Mouse (Mus musculus) fat pad, adult 2 months (tissue): ENCODE measurements around the gene Havcr1.
"Not testable (repeated sequence)": the region's sequence is repeated elsewhere in the genome, so short reads cannot be mapped to it uniquely, and the experiment has no call there.

ENCODE experiments used
- DNase-seq: peaks from one replicate; pipeline ENCODE4 v3.0.0-alpha.2; 2011; ENCODE audit warnings: low read depth, low spot score; ENCODE audit errors: extremely low read depth

The Havcr1 gene

GRCm38 (mm10) chr11:46735076-46735475, at the start of gene Havcr1:
Havcr1 (plus strand) TSS chr11:46735080.
- not testable (repeated sequence) for DNase-seq

GRCm38 (mm10) chr11:46690136-46690535, 44.7 kb upstream of the Havcr1 start:
- no peak for DNase-seq

- DNase-seq = not testable (repeated sequence)
Observed at GRCm38 (mm10) chr11:46695849-46696248, 39.0 kb upstream of the Havcr1 start.

- DNase-seq = no peak
Observed at GRCm38 (mm10) chr11:46697433-46698277, 37.2 kb upstream of the Havcr1 start.

GRCm38 (mm10) chr11:46698278-46698655, 36.6 kb upstream of the Havcr1 start:
- DNase-seq = no peak

- no peak for DNase-seq
Observed at GRCm38 (mm10) chr11:46698830-46699229, 36.0 kb upstream of the Havcr1 start.

- no peak for DNase-seq
Observed at GRCm38 (mm10) chr11:46706664-46707356, 28.1 kb upstream of the Havcr1 start, which contains the start of gene Timd2. Timd2 (minus strand) TSS chr11:46707061.

- DNase-seq = no peak
Observed at GRCm38 (mm10) chr11:46731541-46732070, 3.3 kb upstream of the Havcr1 start.

- no peak for DNase-seq
Observed at GRCm38 (mm10) chr11:46733242-46733789, 1.6 kb upstream of the Havcr1 start.

GRCm38 (mm10) chr11:46734617-46735016, 263 bp upstream of the Havcr1 start:
- no peak for DNase-seq

GRCm38 (mm10) chr11:46739501-46739900, 4.6 kb downstream of the Havcr1 start:
- no peak for DNase-seq

- no peak for DNase-seq
Observed at GRCm38 (mm10) chr11:46740886-46741285, 6.0 kb downstream of the Havcr1 start.

GRCm38 (mm10) chr11:46741716-46742115, 6.8 kb downstream of the Havcr1 start:
- no peak for DNase-seq

GRCm38 (mm10) chr11:46747996-46748395, 13.1 kb downstream of the Havcr1 start:
- DNase-seq = no peak

- no peak for DNase-seq
Observed at GRCm38 (mm10) chr11:46753662-46754061, 18.8 kb downstream of the Havcr1 start.

- no peak for DNase-seq
Observed at GRCm38 (mm10) chr11:46754669-46755068, 19.8 kb downstream of the Havcr1 start.

GRCm38 (mm10) chr11:46755714-46756113, 20.8 kb downstream of the Havcr1 start:
- DNase-seq = not testable (repeated sequence)

- no peak for DNase-seq
Observed at GRCm38 (mm10) chr11:46776879-46777278, 42.0 kb downstream of the Havcr1 start.

GRCm38 (mm10) chr11:46779811-46780210, 44.9 kb downstream of the Havcr1 start:
- DNase-seq = no peak

GRCm38 (mm10) chr11:46804440-46804839, 69.6 kb downstream of the Havcr1 start:
- DNase-seq = no peak

GRCm38 (mm10) chr11:46810511-46810910, 75.6 kb downstream of the Havcr1 start, which contains the start of gene Timd4:
Timd4 (plus strand) TSS chr11:46810800.
- DNase-seq = no peak
